Mouse (Mus musculus) cerebral cortex, adult 2 months (tissue): ENCODE results near the gene Edc4.

ENCODE experiments used
- WGBS: fragments of 180-500 bp; shearing (Covaris S2); methylation state at CpG from one replicate; pipeline ENCODE4 v1.1.7; 2018; 5-methylcytosine and 5-hydroxymethylcytosine counted together

Gene Edc4

GRCm38 (mm10) chr8:105942542-105942941 lies 61.9 kb downstream of the Edc4 start:
- 85% methylated on average over 5 of the region's 5 CpGs for WGBS

- WGBS, result 62% methylated on average over 8 of the region's 8 CpGs
Measured at GRCm38 (mm10) chr8:105943321-105943739, 62.6 kb downstream of the Edc4 start, which contains the start of gene Lcat. Gene Lcat, minus strand, starts transcription at chr8:105943382.
